Mouse (Mus musculus): ENCODE measurements around the gene Rpl29.

Rpl29 gene

GRCm38 (mm10) chr9:106454888-106455681 is 25.8 kb downstream of the Rpl29 start:
- no peak for DNase-seq (ENCODE audit: low spot score)

- no peak for DNase-seq (ENCODE audit: low spot score)
Measured at GRCm38 (mm10) chr9:106456325-106457162, 27.3 kb downstream of the Rpl29 start.

- no peak for DNase-seq (ENCODE audit: low spot score)
Measured at GRCm38 (mm10) chr9:106457163-106457559, 27.9 kb downstream of the Rpl29 start.

- DNase-seq (ENCODE audit: low spot score), result no peak
Measured at GRCm38 (mm10) chr9:106457920-106458319, 28.7 kb downstream of the Rpl29 start.

GRCm38 (mm10) chr9:106459946-106460345 is 30.7 kb downstream of the Rpl29 start:
- DNase-seq (ENCODE audit: low spot score), result no peak

GRCm38 (mm10) chr9:106460401-106461025 is 31.3 kb downstream of the Rpl29 start:
- no peak for DNase-seq (ENCODE audit: low spot score)

- no peak for DNase-seq (ENCODE audit: low spot score)
Measured at GRCm38 (mm10) chr9:106461026-106461415, 31.8 kb downstream of the Rpl29 start.

- DNase-seq (ENCODE audit: low spot score), result no peak
Measured at GRCm38 (mm10) chr9:106461641-106462429, 32.6 kb downstream of the Rpl29 start.

GRCm38 (mm10) chr9:106462430-106462800 is 33.2 kb downstream of the Rpl29 start:
- DNase-seq (ENCODE audit: low spot score), result no peak

GRCm38 (mm10) chr9:106463122-106464063 is 34.1 kb downstream of the Rpl29 start:
- no peak for DNase-seq (ENCODE audit: low spot score)

- no peak for DNase-seq (ENCODE audit: low spot score)
Measured at GRCm38 (mm10) chr9:106464751-106465541, 35.7 kb downstream of the Rpl29 start.

- DNase-seq (ENCODE audit: low spot score), result no peak
Measured at GRCm38 (mm10) chr9:106465571-106466200, 36.4 kb downstream of the Rpl29 start, which contains the start of gene Gpr62. Gene Gpr62, minus strand, starts transcription at chr9:106465938.

- DNase-seq (ENCODE audit: low spot score), result no peak
Measured at GRCm38 (mm10) chr9:106466721-106467120, 37.5 kb downstream of the Rpl29 start.

- no peak for DNase-seq (ENCODE audit: low spot score)
Measured at GRCm38 (mm10) chr9:106467746-106468145, 38.5 kb downstream of the Rpl29 start.

GRCm38 (mm10) chr9:106469317-106469716 is 40.1 kb downstream of the Rpl29 start:
- no peak for DNase-seq (ENCODE audit: low spot score)

GRCm38 (mm10) chr9:106469776-106470175 is 40.5 kb downstream of the Rpl29 start:
- DNase-seq (ENCODE audit: low spot score), result no peak

GRCm38 (mm10) chr9:106470991-106471750 is 41.9 kb downstream of the Rpl29 start:
- no peak for DNase-seq (ENCODE audit: low spot score)

- no peak for DNase-seq (ENCODE audit: low spot score)
Measured at GRCm38 (mm10) chr9:106471892-106472291, 42.6 kb downstream of the Rpl29 start.

GRCm38 (mm10) chr9:106472321-106472720 is 43.1 kb downstream of the Rpl29 start:
- DNase-seq (ENCODE audit: low spot score), result no peak
